Mouse (Mus musculus) gastrocnemius, adult 18-20 months (tissue): ENCODE data around the gene Lgals3bp. TPM values are rescaled to one million over a fixed set of nuclear protein-coding genes. Genes with fewer than 3 reads are reported as not detected.

Experiments used
- DNase-seq: peaks from one replicate; pipeline ENCODE4 v3.0.0; 2021; ENCODE audit warnings: low spot score
- total RNA-seq, 2 experiments: library from RNA; stranded (reverse); gene quantifications; 2 replicates each; pipeline ENCODE4 v1.2.3; 2021

The Lgals3bp gene
- total RNA-seq, 2 experiments from 2014 or later: 15.8 to 17.1 TPM

GRCm38 (mm10) chr11:118364021-118364420, 37.9 kb downstream of the Lgals3bp start:
- no peak for DNase-seq

DNA sequence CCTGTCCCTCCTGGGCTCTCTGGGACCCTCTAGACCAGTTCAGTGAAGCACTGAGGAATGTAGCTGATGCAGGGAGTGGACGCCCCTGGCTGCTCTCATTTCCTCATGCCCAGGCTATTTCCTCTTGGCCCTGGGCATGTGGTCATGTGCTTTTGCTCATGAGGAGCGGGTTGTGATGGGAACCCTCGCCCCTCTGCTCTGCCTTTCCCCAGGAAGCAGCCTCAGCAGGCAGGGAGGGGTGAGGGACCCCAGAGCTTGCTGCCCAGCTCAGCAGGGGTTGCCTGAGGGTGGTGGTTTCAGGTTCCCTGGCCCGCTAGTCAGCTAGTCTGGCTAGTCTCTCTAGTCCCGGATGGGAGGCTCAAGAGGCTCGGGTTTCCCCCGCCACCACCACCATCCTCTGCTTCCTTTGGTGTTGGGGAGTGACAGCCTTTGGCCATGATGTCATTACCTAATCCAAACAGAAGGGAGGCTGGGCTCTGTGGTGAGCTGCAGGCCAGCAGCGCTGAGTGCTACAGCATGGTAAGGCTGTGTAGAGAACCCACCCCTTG, 38.8 kb downstream of the Lgals3bp start:
- DNase-seq: peak; percentile 83

GRCm38 (mm10) chr11:118362501-118362900, 39.4 kb downstream of the Lgals3bp start:
- no peak for DNase-seq

DNA sequence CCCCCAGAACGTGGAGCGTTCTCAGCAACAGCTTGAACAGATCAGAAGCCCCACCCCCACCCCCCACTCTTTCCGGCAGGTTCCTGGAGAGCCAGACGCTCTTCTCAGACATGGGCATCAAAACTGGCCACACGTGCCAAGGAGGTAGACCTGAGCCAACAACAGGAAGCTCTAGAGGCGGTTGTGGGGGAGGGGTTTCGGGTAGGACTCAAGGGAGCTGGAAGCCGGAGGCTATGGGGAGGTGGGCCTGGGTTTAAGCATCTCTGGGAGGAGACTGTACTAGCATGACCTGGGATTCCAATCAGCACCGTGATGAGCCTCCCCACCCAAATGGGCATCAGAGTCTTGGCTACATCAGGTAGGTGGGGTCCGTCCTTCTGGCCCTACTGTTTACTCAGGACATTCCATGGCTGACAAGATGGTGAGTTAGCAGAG, 41.0 kb downstream of the Lgals3bp start:
- no peak for DNase-seq

DNA sequence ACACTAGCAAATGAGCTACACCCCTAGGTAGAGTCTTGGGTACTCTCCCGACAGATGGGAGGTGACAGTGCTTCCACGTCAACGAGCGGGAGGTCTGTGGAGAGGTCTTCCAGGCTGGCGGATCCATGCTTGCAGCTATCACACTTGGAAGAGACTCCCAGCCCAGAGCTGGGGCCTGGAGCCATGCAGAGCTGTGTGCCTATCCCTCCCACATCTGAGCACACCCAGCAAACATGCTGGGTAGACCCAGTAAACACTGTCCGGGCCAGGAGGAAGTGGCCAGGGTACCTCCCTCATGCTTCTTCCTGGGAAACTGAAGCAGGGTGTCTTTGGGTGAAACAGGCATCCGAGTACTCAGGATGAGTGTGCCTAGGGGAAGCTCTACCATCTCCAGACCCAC, 41.4 kb downstream of the Lgals3bp start:
- DNase-seq: no peak

DNA sequence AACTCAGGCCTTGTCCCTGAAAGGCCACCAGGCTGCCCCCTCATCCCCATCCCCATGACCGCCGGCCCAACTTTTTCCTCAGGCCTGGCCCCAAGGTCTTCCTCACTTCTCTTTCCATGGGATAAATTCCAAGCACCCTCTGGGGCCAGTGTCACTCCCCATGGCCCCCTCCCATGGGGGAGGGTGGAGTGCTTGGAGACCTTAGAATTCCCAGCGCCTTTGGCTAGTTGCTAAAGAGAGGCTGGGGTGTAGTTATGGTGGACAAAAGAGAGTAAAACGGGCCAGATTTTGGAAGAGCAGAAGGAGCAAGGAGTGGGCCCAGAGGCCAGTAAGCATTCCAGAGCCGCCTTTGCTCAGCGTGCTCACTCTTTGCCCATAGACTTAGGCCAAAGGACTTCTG, 46.3 kb downstream of the Lgals3bp start, which contains the start of gene Timp2:
Timp2 (minus strand) TSS at position 101 of the 400 bp plus-strand sequence.
- DNase-seq: peak; percentile 43

DNA sequence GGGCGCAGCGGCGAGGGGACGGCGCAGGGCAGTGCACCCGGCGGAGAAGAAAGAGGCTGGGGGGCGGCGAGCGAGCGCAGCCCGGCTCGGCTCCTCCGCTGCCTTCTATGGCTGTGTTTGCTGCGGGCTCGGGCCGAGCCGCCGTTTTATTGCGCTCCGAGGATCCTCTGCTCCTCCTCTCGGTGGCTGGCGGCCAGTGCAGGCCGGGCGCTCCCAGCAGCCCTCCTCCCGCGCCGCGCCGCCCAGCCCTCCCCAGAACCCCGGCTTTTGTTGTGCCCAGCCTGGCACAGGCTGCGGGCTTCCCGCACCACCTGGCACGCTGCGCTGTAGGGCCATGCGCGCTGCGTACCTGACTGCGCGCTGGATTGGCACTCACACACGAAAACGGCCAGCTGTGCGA, 46.7 kb downstream of the Lgals3bp start:
- peak; percentile 87 for DNase-seq

DNA sequence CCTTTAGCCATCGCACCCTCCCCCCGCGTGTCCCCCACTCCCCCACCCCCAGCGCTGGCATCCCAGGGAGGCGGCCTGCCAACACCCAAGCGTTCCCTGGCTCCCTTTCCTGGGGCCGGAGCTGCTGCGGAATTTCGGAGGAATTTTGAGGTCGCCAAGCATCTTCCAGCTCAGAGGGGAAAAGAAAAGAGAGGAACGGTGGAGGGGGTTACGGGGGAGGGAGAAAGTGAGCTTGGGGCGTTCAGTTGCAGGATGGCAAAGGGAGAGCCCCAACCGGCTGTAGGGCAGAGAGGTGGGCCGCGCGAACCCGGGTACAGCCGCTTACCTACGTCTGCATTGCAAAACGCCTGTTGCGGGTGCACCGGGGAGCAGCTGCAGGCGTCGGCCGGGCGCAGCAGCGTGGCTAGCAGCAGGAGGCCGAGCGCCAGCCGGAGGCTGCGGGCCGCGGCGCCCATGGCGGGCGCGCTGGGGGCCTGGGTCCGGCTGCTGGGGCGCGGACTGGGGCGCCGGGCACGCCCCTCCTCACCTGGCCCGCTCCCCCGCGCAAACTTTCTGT, 47.2 kb downstream of the Lgals3bp start:
- no peak for DNase-seq

- DNase-seq: no peak
These were observed 52.4 kb downstream of the Lgals3bp start for GRCm38 (mm10) chr11:118349494-118349893.

- DNase-seq: peak; percentile 52
These were observed 53.0 kb downstream of the Lgals3bp start for GRCm38 (mm10) chr11:118348877-118349276.

DNA sequence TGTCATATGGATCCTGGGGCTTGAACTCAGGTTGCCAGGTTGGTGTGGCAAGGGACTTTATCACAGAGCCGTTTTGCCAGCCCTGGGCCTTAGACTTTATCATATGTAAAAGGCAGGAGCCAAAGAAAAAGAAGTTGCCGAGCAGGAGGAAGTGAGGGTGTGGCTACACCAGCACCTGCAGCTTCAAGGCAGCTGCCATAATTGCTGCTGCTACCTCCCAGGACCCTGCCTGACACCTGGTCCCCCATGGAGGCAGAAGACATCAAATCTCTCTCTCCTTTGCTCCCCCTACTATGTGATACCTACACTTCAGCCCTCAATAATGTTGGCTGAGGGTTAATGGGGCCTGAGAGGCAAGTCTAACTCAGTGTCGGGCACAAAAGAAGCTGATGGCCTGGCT, 53.5 kb downstream of the Lgals3bp start:
- DNase-seq: no peak

DNA sequence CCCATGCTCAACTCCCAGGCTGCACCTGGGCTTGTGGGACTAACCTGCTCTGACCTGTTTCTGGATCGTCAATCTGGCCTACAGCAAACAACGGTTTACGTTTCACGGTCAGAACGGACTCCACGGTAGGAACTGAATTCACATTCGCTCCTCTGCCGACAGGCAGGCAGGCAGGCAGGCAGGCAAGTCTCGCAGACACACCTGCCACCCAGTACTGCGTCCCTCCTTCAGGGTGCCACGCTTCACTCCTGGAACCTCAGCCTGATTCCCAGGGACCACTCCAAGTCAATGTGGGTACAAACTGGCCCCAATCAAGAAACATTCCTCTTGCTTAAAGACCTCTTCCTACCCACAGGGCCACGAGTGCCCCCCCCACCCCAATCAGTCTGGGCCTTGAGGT, 54.0 kb downstream of the Lgals3bp start:
- no peak for DNase-seq

- DNase-seq: no peak
These were observed 54.5 kb downstream of the Lgals3bp start for GRCm38 (mm10) chr11:118347391-118347790.

- DNase-seq: no peak
These were observed 55.3 kb downstream of the Lgals3bp start for GRCm38 (mm10) chr11:118346395-118347096.

DNA sequence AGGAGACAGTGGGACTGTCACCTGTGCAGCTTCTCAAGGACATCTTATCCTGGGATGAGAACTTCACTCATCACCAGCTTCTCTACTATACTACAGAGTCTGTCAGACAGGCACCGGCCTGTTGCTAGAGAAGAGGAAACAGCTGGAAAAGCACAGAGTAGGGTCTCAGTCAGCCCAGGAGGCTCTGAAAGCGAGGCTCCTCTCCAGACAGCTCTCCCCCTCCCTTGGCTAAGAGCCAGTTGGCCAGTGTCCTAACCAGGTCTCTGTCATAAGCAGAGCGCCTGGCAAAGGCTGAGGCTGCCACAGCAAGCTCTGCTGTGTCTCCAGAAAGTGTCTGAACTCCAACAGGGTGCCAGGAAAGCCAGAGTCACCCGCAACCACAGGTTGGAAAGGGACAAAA, 56.2 kb downstream of the Lgals3bp start:
- DNase-seq: no peak

DNA sequence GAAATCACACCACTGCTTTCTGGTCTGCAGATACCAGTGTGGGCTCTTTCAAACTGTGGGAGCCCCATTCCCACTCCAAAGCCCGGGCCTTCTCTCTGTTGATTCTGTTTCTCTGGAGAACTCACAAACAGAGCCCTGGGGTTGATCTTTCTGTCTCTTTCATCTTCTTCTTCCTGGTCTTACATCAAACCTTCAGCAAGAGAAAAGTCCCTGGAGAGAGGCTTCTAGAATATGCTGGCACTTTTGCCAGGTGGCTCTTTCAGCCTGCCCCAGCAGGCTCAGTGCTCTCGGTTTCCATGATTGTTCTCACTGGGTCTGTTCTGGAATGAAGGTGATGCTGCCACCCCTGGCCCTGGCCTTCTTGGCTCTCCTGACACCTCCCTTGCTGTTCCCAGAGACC, 58.3 kb downstream of the Lgals3bp start:
- DNase-seq: no peak

Other genes starting within 250 kb of the Lgals3bp start
- 10 to 100 TPM; 38.4 to 40.3 TPM for gene Cyth1, start 153.5 kb downstream of the Lgals3bp start, total RNA-seq
- 10 to 100 TPM; 12.9 to 14.1 TPM for gene Usp36, start 111.8 kb downstream of the Lgals3bp start, total RNA-seq
- under 1 TPM; 0.52 to 0.73 TPM for gene Cep295nl, start 59.6 kb downstream of the Lgals3bp start, total RNA-seq
- 10 to 100 TPM; 65.4 to 89.1 TPM for gene Timp2, start 46.4 kb downstream of the Lgals3bp start, total RNA-seq
- gene Cant1, start 17.0 kb upstream of the Lgals3bp start, total RNA-seq: 10 to 100 TPM; 10.7 to 11.9 TPM
- gene C1qtnf1, start 26.1 kb upstream of the Lgals3bp start, total RNA-seq: 1 to 10 TPM; 6.6 to 6.9 TPM
- gene Engase, start 74.7 kb upstream of the Lgals3bp start, total RNA-seq: 1 to 10 TPM; 3.5 to 4.1 TPM